Mouse (Mus musculus) midbrain, embryonic 15.5 days (tissue): ENCODE measurements around the gene Nup210. TPM values are rescaled to one million over a fixed set of nuclear protein-coding genes. Genes with fewer than 3 reads are reported as not detected.

Experiments
- ATAC-seq: fragments of 200-750 bp; cut with Nextera tagmentation; replicated peaks from 2 replicates; pipeline ENCODE4 v1.8.0; 2017; ENCODE audit warnings: moderate TSS enrichment
- H3K27ac ChIP-seq: fragments of 300-500 bp; sonication (generic); 2 replicates; pipeline ENCODE4 v1.5.1; 2015; ENCODE audit warnings: mild to moderate bottlenecking, inconsistent platforms
- H3K27me3 ChIP-seq: fragments of 300-500 bp; sonication (generic); replicated peaks from 2 replicates; pipeline ENCODE4 v1.6.1; 2015; ENCODE audit warnings: inconsistent platforms
- H3K36me3 ChIP-seq: fragments of 300-500 bp; sonication (generic); replicated peaks from 2 replicates; pipeline ENCODE4 v1.6.1; 2015; ENCODE audit warnings: inconsistent platforms
- H3K4me1 ChIP-seq: fragments of 300-500 bp; sonication (generic); 2 replicates; pipeline ENCODE4 v1.6.1; 2015; ENCODE audit warnings: inconsistent platforms
- H3K4me2 ChIP-seq: fragments of 300-500 bp; sonication (generic); 2 replicates; pipeline ENCODE4 v1.6.1; 2015; ENCODE audit warnings: inconsistent platforms, mild to moderate bottlenecking, moderate library complexity
- H3K4me3 ChIP-seq: fragments of 300-500 bp; sonication (generic); 2 replicates; pipeline ENCODE4 v1.5.1; 2015; ENCODE audit warnings: mild to moderate bottlenecking, inconsistent platforms
- H3K9ac ChIP-seq: fragments of 300-500 bp; sonication (generic); 2 replicates; pipeline ENCODE4 v1.6.1; 2015; ENCODE audit warnings: mild to moderate bottlenecking, inconsistent platforms
- H3K9me3 ChIP-seq: fragments of 300-500 bp; sonication (generic); 2 replicates; pipeline ENCODE4 v1.6.1; 2016; ENCODE audit warnings: inconsistent platforms
- WGBS: fragments of 180-500 bp; shearing (Covaris S2); methylation state at CpG from one replicate; pipeline ENCODE4 v1.1.7; 2015; ENCODE audit warnings: mixed read lengths; 5-methylcytosine and 5-hydroxymethylcytosine counted together
- polyA plus RNA-seq: library from polyadenylated mRNA; unstranded; fragments of >200 nt; fragmentation: Nextera tagmentation; extraction: Ambion mirVana; gene quantifications from 2 replicates; pipeline ENCODE4 v1.2.1, GENCODE M21; 2015

Gene Nup210
- polyA plus RNA-seq, 1 experiment from 2014 or later = 22.5 TPM

- WGBS = 80% methylated on average over 10 of the region's 10 CpGs
- Histone ChIP-seq H3K27ac (no peak overlapping the region), H3K36me3 (peaks cover 26% of the 10 kb centered on the region), H3K9ac (no peak overlapping the region), H3K4me1 (no peaks in the 10 kb centered on the region), H3K9me3 (no peaks in the 10 kb centered on the region), H3K4me2 (no peak overlapping the region), H3K4me3 (no peak overlapping the region), H3K27me3 (no peaks in the 10 kb centered on the region)
- ATAC-seq = no peak
These were observed 24.3 kb downstream of the Nup210 start for GRCm38 (mm10) chr6:91092216-91092899.

- Histone ChIP-seq H3K9me3 (no peaks in the 10 kb centered on the region), H3K9ac (no peak overlapping the region), H3K27ac (no peak overlapping the region), H3K36me3 (peaks cover 21% of the 10 kb centered on the region), H3K27me3 (no peaks in the 10 kb centered on the region), H3K4me3 (no peak overlapping the region), H3K4me2 (no peak overlapping the region), H3K4me1 (no peaks in the 10 kb centered on the region)
- 85% methylated on average over 5 of the region's 5 CpGs for WGBS
- no peak for ATAC-seq
These were observed 31.3 kb downstream of the Nup210 start for GRCm38 (mm10) chr6:91085114-91085892.

- WGBS = 17% methylated on average over 1 of the region's 1 CpGs
- ATAC-seq = no peak
These were observed 36.6 kb downstream of the Nup210 start for GRCm38 (mm10) chr6:91080033-91080432.

GRCm38 (mm10) chr6:91076249-91076648 is 40.4 kb downstream of the Nup210 start:
- H3K4me1 ChIP-seq = no peaks in the 10 kb centered on the region
- H3K9ac ChIP-seq = no peak overlapping the region
- ATAC-seq = no peak
- H3K36me3 ChIP-seq = peaks cover 16% of the 10 kb centered on the region; the same call in 1 of the 2 replicates
- no peaks in the 10 kb centered on the region for H3K9me3 ChIP-seq
- H3K4me3 ChIP-seq = no peak overlapping the region
- no peaks in the 10 kb centered on the region for H3K27me3 ChIP-seq
- H3K4me2 ChIP-seq = no peak overlapping the region
- WGBS = 86% methylated on average over 9 of the region's 9 CpGs
- H3K27ac ChIP-seq = no peak overlapping the region

More at GRCm38 (mm10) chr6:91080033-91080432, 36.6 kb downstream of the Nup210 start:
- Histone ChIP-seq H3K4me2 (no peak overlapping the region), H3K9ac (no peak overlapping the region), H3K9me3 (no peaks in the 10 kb centered on the region), H3K27me3 (no peaks in the 10 kb centered on the region), H3K27ac (no peak overlapping the region), H3K4me1 (no peaks in the 10 kb centered on the region), H3K4me3 (no peak overlapping the region), H3K36me3 (peaks cover 12% of the 10 kb centered on the region; the same call in 1 of the 2 replicates)

- Histone ChIP-seq H3K4me3 (no peak overlapping the region), H3K9me3 (no peaks in the 10 kb centered on the region), H3K36me3 (peaks cover 8% of the 10 kb centered on the region; the same call in 1 of the 2 replicates), H3K27me3 (no peaks in the 10 kb centered on the region), H3K4me2 (no peak overlapping the region), H3K27ac (no peak overlapping the region), H3K4me1 (no peaks in the 10 kb centered on the region), H3K9ac (no peak overlapping the region)
- WGBS = 87% methylated on average over 1 of the region's 1 CpGs
- no peak for ATAC-seq
These were observed 48.1 kb downstream of the Nup210 start for GRCm38 (mm10) chr6:91068511-91068910.

- H3K9ac ChIP-seq = no peak overlapping the region
- H3K27me3 ChIP-seq = no peaks in the 10 kb centered on the region
- H3K4me2 ChIP-seq = no peak overlapping the region
- 91% methylated on average over 3 of the region's 3 CpGs for WGBS
- H3K4me3 ChIP-seq = no peak overlapping the region
- no peak overlapping the region for H3K27ac ChIP-seq
- no peaks in the 10 kb centered on the region for H3K4me1 ChIP-seq
- peaks cover 12% of the 10 kb centered on the region; the same call in 1 of the 2 replicates for H3K36me3 ChIP-seq
- no peaks in the 10 kb centered on the region for H3K9me3 ChIP-seq
- ATAC-seq = no peak
These were observed 49.6 kb downstream of the Nup210 start for GRCm38 (mm10) chr6:91067048-91067447.

- Histone ChIP-seq H3K27ac (no peak overlapping the region), H3K4me2 (no peak overlapping the region), H3K4me3 (no peak overlapping the region), H3K9me3 (no peaks in the 10 kb centered on the region), H3K36me3 (0 out of 2 replicates have a peak, but pooled peaks cover 12% of the 10 kb centered on the region), H3K9ac (no peak overlapping the region), H3K27me3 (no peaks in the 10 kb centered on the region), H3K4me1 (no peaks in the 10 kb centered on the region)
- 86% methylated on average over 2 of the region's 2 CpGs for WGBS
- ATAC-seq = no peak
These were observed 55.3 kb downstream of the Nup210 start for GRCm38 (mm10) chr6:91061296-91061695.

- WGBS = 48% methylated on average over 2 of the region's 2 CpGs
- peak; percentile 30; the same call in 1 of the 2 replicates for ATAC-seq
These were observed 56.9 kb downstream of the Nup210 start for GRCm38 (mm10) chr6:91059711-91060110.

GRCm38 (mm10) chr6:91057989-91058388 is 58.6 kb downstream of the Nup210 start:
- no peaks in the 10 kb centered on the region for H3K27me3 ChIP-seq
- H3K9ac ChIP-seq = no peak overlapping the region
- ATAC-seq = no peak
- no peak overlapping the region for H3K27ac ChIP-seq
- no peaks in the 10 kb centered on the region for H3K4me1 ChIP-seq
- H3K36me3 ChIP-seq = peaks cover 23% of the 10 kb centered on the region; the same call in 1 of the 2 replicates
- no peak overlapping the region for H3K4me2 ChIP-seq
- H3K9me3 ChIP-seq = no peaks in the 10 kb centered on the region
- H3K4me3 ChIP-seq = no peak overlapping the region
- 92% methylated on average over 2 of the region's 2 CpGs for WGBS

More at GRCm38 (mm10) chr6:91059711-91060110, 56.9 kb downstream of the Nup210 start:
- Histone ChIP-seq H3K27ac (no peak overlapping the region), H3K4me1 (no peaks in the 10 kb centered on the region), H3K27me3 (no peaks in the 10 kb centered on the region), H3K4me2 (no peak overlapping the region), H3K9ac (no peak overlapping the region), H3K9me3 (no peaks in the 10 kb centered on the region), H3K4me3 (no peak overlapping the region), H3K36me3 (0 out of 2 replicates have a peak, but pooled peaks cover 12% of the 10 kb centered on the region)

GRCm38 (mm10) chr6:91056348-91056747 is 60.3 kb downstream of the Nup210 start:
- H3K9ac ChIP-seq = no peak overlapping the region

GRCm38 (mm10) chr6:91052572-91052971 is 64.1 kb downstream of the Nup210 start:
- no peak overlapping the region for H3K4me2 ChIP-seq
- no peak overlapping the region for H3K9ac ChIP-seq
- H3K36me3 ChIP-seq = peaks cover 36% of the 10 kb centered on the region; the same call in 1 of the 2 replicates
- H3K27ac ChIP-seq = no peak overlapping the region
- no peaks in the 10 kb centered on the region for H3K9me3 ChIP-seq
- H3K4me1 ChIP-seq = no peaks in the 10 kb centered on the region
- no peak for ATAC-seq
- WGBS = 96% methylated on average over 4 of the region's 4 CpGs
- H3K27me3 ChIP-seq = no peaks in the 10 kb centered on the region
- H3K4me3 ChIP-seq = no peak overlapping the region

More at GRCm38 (mm10) chr6:91056348-91056747, 60.3 kb downstream of the Nup210 start:
- Histone ChIP-seq H3K27ac (no peak overlapping the region), H3K4me1 (no peaks in the 10 kb centered on the region), H3K4me2 (no peak overlapping the region), H3K4me3 (no peak overlapping the region), H3K27me3 (no peaks in the 10 kb centered on the region), H3K36me3 (peaks cover 25% of the 10 kb centered on the region; the same call in 1 of the 2 replicates), H3K9me3 (no peaks in the 10 kb centered on the region)
- ATAC-seq = no peak

- ATAC-seq = no peak
These were observed 68.6 kb downstream of the Nup210 start for GRCm38 (mm10) chr6:91048019-91048418.

More at GRCm38 (mm10) chr6:91048019-91048418, 68.6 kb downstream of the Nup210 start:
- H3K36me3 ChIP-seq = peaks cover 30% of the 10 kb centered on the region; the same call in 1 of the 2 replicates
- H3K9ac ChIP-seq = no peak overlapping the region
- WGBS = 77% methylated on average over 7 of the region's 7 CpGs
- no peaks in the 10 kb centered on the region for H3K27me3 ChIP-seq
- H3K4me1 ChIP-seq = no peaks in the 10 kb centered on the region
- no peak overlapping the region for H3K27ac ChIP-seq
- H3K9me3 ChIP-seq = no peaks in the 10 kb centered on the region
- H3K4me3 ChIP-seq = no peak overlapping the region
- H3K4me2 ChIP-seq = no peak overlapping the region
